Mouse (Mus musculus) lung, embryonic 15.5 days (tissue): ENCODE data around the gene Agbl5. TPM values are rescaled to one million over a fixed set of nuclear protein-coding genes. Genes with fewer than 3 reads are reported as not detected.

Source experiments
- polyA plus RNA-seq: library from polyadenylated mRNA; unstranded; fragments of >200 nt; fragmentation: Nextera tagmentation; extraction: Ambion mirVana; gene quantifications from 2 replicates; pipeline ENCODE4 v1.2.1, GENCODE M21; 2015

Gene Agbl5
- polyA plus RNA-seq, 1 experiment from 2014 or later = 21.0 TPM

Other genes with a start within 250 kb of the Agbl5 start
- 26.1 and 28.6 TPM in 2 replicates for gene Slc35f6, start 240.8 kb upstream of the Agbl5 start, polyA plus RNA-seq
- gene Cenpa, start 221.9 kb upstream of the Agbl5 start, polyA plus RNA-seq = 332 and 343 TPM in 2 replicates
- gene Dpysl5, start 177.1 kb upstream of the Agbl5 start, polyA plus RNA-seq = 4.8 and 5.3 TPM in 2 replicates
- gene Mapre3, start 74.1 kb upstream of the Agbl5 start, polyA plus RNA-seq = 19.4 and 21.7 TPM in 2 replicates
- 78.4 and 79.8 TPM in 2 replicates for gene Tmem214, start 20.7 kb upstream of the Agbl5 start, polyA plus RNA-seq
- gene Ost4, start 19.1 kb downstream of the Agbl5 start, polyA plus RNA-seq = 421 and 449 TPM in 2 replicates
- gene Emilin1, start 24.7 kb downstream of the Agbl5 start, polyA plus RNA-seq = 228 and 233 TPM in 2 replicates
- gene Khk, start 32.7 kb downstream of the Agbl5 start, polyA plus RNA-seq = 11.8 and 14.6 TPM in 2 replicates
- gene Cgref1, start 56.9 kb downstream of the Agbl5 start, polyA plus RNA-seq = 2.3 and 2.4 TPM in 2 replicates
- 135 TPM in 2 replicates for gene Preb, start 71.7 kb downstream of the Agbl5 start, polyA plus RNA-seq
- gene Tcf23, start 80.0 kb downstream of the Agbl5 start, polyA plus RNA-seq = 0.29 and 0.35 TPM in 2 replicates
- gene Atraid, start 159.6 kb downstream of the Agbl5 start, polyA plus RNA-seq = 149 and 154 TPM in 2 replicates
- gene Slc5a6, start 160.2 kb downstream of the Agbl5 start, polyA plus RNA-seq = 7.8 and 8.1 TPM in 2 replicates
- 27.5 and 29.6 TPM in 2 replicates for gene Cad, start 166.1 kb downstream of the Agbl5 start, polyA plus RNA-seq
- not detected in 2 replicates for gene Dnajc5g, start 217.6 kb downstream of the Agbl5 start, polyA plus RNA-seq
- gene Slc30a3, start 219.5 kb downstream of the Agbl5 start, polyA plus RNA-seq = 0.25 and 0.29 TPM in 2 replicates
- gene Trim54, start 228.0 kb downstream of the Agbl5 start, polyA plus RNA-seq = 0.36 and 0.70 TPM in 2 replicates